Mouse (Mus musculus): ENCODE results near the gene Bicd2. TPM values are rescaled to one million over a fixed set of nuclear protein-coding genes. Genes with fewer than 3 reads are reported as not detected.
A peak's percentile ranks its signal among the peaks of the same experiment; 100 is the strongest.

Bicd2 gene
- polyA plus RNA-seq, 1 experiment from 2014 or later, result 24.0 TPM

- Histone ChIP-seq H3K4me1 (replicated peaks; ENCODE audit: control insufficient read depth, insufficient read depth, low read length) (no peaks in the 10 kb centered on the region), H3K9me3 (ENCODE audit: control insufficient read depth, low read length) (no peaks in the 10 kb centered on the region), H3K4me3 (ENCODE audit: low read depth, low read length) (no peak overlapping the region), H3K36me3 (ENCODE audit: control insufficient read depth, insufficient read depth, low read length) (peaks cover 70% of the 10 kb centered on the region), H3K27ac (ENCODE audit: low read depth) (no peak overlapping the region), H3K4me2 (ENCODE audit: low read length) (no peak overlapping the region), H3K9ac (ENCODE audit: low read length) (no peak overlapping the region), H3K27me3 (replicated peaks; ENCODE audit: control insufficient read depth, insufficient read depth, low read length) (no peaks in the 10 kb centered on the region)
- no peak for ATAC-seq (replicated peaks; ENCODE audit: low FRiP score, low TSS enrichment, low read depth)
- DNase-seq (ENCODE audit: low spot score), result no peak
- WGBS, result 78% methylated on average over 16 of the region's 16 CpGs
Observed at GRCm38 (mm10) chr13:49384751-49385463, 43.5 kb downstream of the Bicd2 start.

- no peak for DNase-seq (ENCODE audit: low spot score)
- Histone ChIP-seq H3K9me3 (ENCODE audit: control insufficient read depth, low read length) (no peaks in the 10 kb centered on the region), H3K27me3 (replicated peaks; ENCODE audit: control insufficient read depth, insufficient read depth, low read length) (no peaks in the 10 kb centered on the region), H3K9ac (ENCODE audit: low read length) (no peak overlapping the region), H3K36me3 (ENCODE audit: control insufficient read depth, insufficient read depth, low read length) (peaks cover 10% of the 10 kb centered on the region), H3K4me2 (ENCODE audit: low read length) (no peak overlapping the region), H3K4me1 (replicated peaks; ENCODE audit: control insufficient read depth, insufficient read depth, low read length) (no peaks in the 10 kb centered on the region), H3K4me3 (ENCODE audit: low read depth, low read length) (no peak overlapping the region), H3K27ac (ENCODE audit: low read depth) (no peak overlapping the region)
- no peak for ATAC-seq (replicated peaks; ENCODE audit: low FRiP score, low TSS enrichment, low read depth)
- 89% methylated on average over 2 of the region's 2 CpGs for WGBS
Observed at GRCm38 (mm10) chr13:49391374-49391773, 50.0 kb downstream of the Bicd2 start.

GRCm38 (mm10) chr13:49393579-49393978 lies 52.2 kb downstream of the Bicd2 start:
- H3K4me3 ChIP-seq (ENCODE audit: low read depth, low read length), result no peak overlapping the region
- DNase-seq (ENCODE audit: low spot score) (no peak), ATAC-seq (replicated peaks; ENCODE audit: low FRiP score, low TSS enrichment, low read depth) (peak; percentile 29; the same call in 1 of the 2 replicates)
- no peaks in the 10 kb centered on the region for H3K9me3 ChIP-seq (ENCODE audit: control insufficient read depth, low read length)
- H3K9ac ChIP-seq (ENCODE audit: low read length), result no peak overlapping the region
- no peaks in the 10 kb centered on the region for H3K27me3 ChIP-seq (replicated peaks; ENCODE audit: control insufficient read depth, insufficient read depth, low read length)
- 70% methylated on average over 1 of the region's 1 CpGs for WGBS
- H3K36me3 ChIP-seq (ENCODE audit: control insufficient read depth, insufficient read depth, low read length), result no peaks in the 10 kb centered on the region
- H3K4me1 ChIP-seq (replicated peaks; ENCODE audit: control insufficient read depth, insufficient read depth, low read length), result no peaks in the 10 kb centered on the region
- H3K27ac ChIP-seq (ENCODE audit: low read depth), result no peak overlapping the region
- no peak overlapping the region for H3K4me2 ChIP-seq (ENCODE audit: low read length)

GRCm38 (mm10) chr13:49394886-49395447 lies 53.6 kb downstream of the Bicd2 start:
- no peak for ATAC-seq (replicated peaks; ENCODE audit: low FRiP score, low TSS enrichment, low read depth)
- 93% methylated on average over 3 of the region's 3 CpGs for WGBS

GRCm38 (mm10) chr13:49396798-49397197 lies 55.4 kb downstream of the Bicd2 start:
- Histone ChIP-seq H3K9ac (ENCODE audit: low read length) (no peak overlapping the region), H3K4me1 (replicated peaks; ENCODE audit: control insufficient read depth, insufficient read depth, low read length) (no peaks in the 10 kb centered on the region), H3K27ac (ENCODE audit: low read depth) (no peak overlapping the region), H3K4me2 (ENCODE audit: low read length) (no peak overlapping the region), H3K36me3 (ENCODE audit: control insufficient read depth, insufficient read depth, low read length) (no peaks in the 10 kb centered on the region), H3K9me3 (ENCODE audit: control insufficient read depth, low read length) (no peaks in the 10 kb centered on the region), H3K27me3 (replicated peaks; ENCODE audit: control insufficient read depth, insufficient read depth, low read length) (no peaks in the 10 kb centered on the region), H3K4me3 (ENCODE audit: low read depth, low read length) (no peak overlapping the region)
- ATAC-seq (replicated peaks; ENCODE audit: low FRiP score, low TSS enrichment, low read depth) (no peak), DNase-seq (ENCODE audit: low spot score) (no peak)
- WGBS, result 71% methylated on average over 1 of the region's 1 CpGs

More at GRCm38 (mm10) chr13:49394886-49395447, 53.6 kb downstream of the Bicd2 start:
- Histone ChIP-seq H3K4me2 (ENCODE audit: low read length) (no peak overlapping the region), H3K4me1 (replicated peaks; ENCODE audit: control insufficient read depth, insufficient read depth, low read length) (no peaks in the 10 kb centered on the region), H3K27me3 (replicated peaks; ENCODE audit: control insufficient read depth, insufficient read depth, low read length) (no peaks in the 10 kb centered on the region), H3K9me3 (ENCODE audit: control insufficient read depth, low read length) (no peaks in the 10 kb centered on the region), H3K27ac (ENCODE audit: low read depth) (no peak overlapping the region), H3K36me3 (ENCODE audit: control insufficient read depth, insufficient read depth, low read length) (no peaks in the 10 kb centered on the region), H3K9ac (ENCODE audit: low read length) (no peak overlapping the region), H3K4me3 (ENCODE audit: low read depth, low read length) (no peak overlapping the region)
- no peak for DNase-seq (ENCODE audit: low spot score)

- no peaks in the 10 kb centered on the region for H3K27me3 ChIP-seq (replicated peaks; ENCODE audit: control insufficient read depth, insufficient read depth, low read length)
- H3K36me3 ChIP-seq (ENCODE audit: control insufficient read depth, insufficient read depth, low read length), result no peaks in the 10 kb centered on the region
- no peak overlapping the region for H3K4me2 ChIP-seq (ENCODE audit: low read length)
- H3K4me1 ChIP-seq (replicated peaks; ENCODE audit: control insufficient read depth, insufficient read depth, low read length), result no peaks in the 10 kb centered on the region
- H3K4me3 ChIP-seq (ENCODE audit: low read depth, low read length), result no peak overlapping the region
- WGBS, result 82% methylated on average over 8 of the region's 8 CpGs
- ATAC-seq (replicated peaks; ENCODE audit: low FRiP score, low TSS enrichment, low read depth) (no peak), DNase-seq (ENCODE audit: low spot score) (no peak)
- no peak overlapping the region for H3K27ac ChIP-seq (ENCODE audit: low read depth)
- H3K9ac ChIP-seq (ENCODE audit: low read length), result no peak overlapping the region
- no peaks in the 10 kb centered on the region for H3K9me3 ChIP-seq (ENCODE audit: control insufficient read depth, low read length)
Observed at GRCm38 (mm10) chr13:49398191-49398590, 56.8 kb downstream of the Bicd2 start.

GRCm38 (mm10) chr13:49400139-49400538 lies 58.8 kb downstream of the Bicd2 start:
- Histone ChIP-seq H3K9me3 (ENCODE audit: control insufficient read depth, low read length) (no peaks in the 10 kb centered on the region), H3K4me2 (ENCODE audit: low read length) (no peak overlapping the region), H3K9ac (ENCODE audit: low read length) (no peak overlapping the region), H3K36me3 (ENCODE audit: control insufficient read depth, insufficient read depth, low read length) (no peaks in the 10 kb centered on the region), H3K4me1 (replicated peaks; ENCODE audit: control insufficient read depth, insufficient read depth, low read length) (no peaks in the 10 kb centered on the region), H3K4me3 (ENCODE audit: low read depth, low read length) (no peak overlapping the region), H3K27me3 (replicated peaks; ENCODE audit: control insufficient read depth, insufficient read depth, low read length) (no peaks in the 10 kb centered on the region), H3K27ac (ENCODE audit: low read depth) (no peak overlapping the region)
- no peak for DNase-seq (ENCODE audit: low spot score)
- ATAC-seq (replicated peaks; ENCODE audit: low FRiP score, low TSS enrichment, low read depth), result no peak
- whole genome bisulfite sequencing, result 52% methylated on average over 6 of the region's 6 CpGs

- peak; percentile 43; the same call in 1 of the 2 replicates for ATAC-seq (replicated peaks; ENCODE audit: low FRiP score, low TSS enrichment, low read depth)
- no peaks in the 10 kb centered on the region for H3K4me1 ChIP-seq (replicated peaks; ENCODE audit: control insufficient read depth, insufficient read depth, low read length)
- no peak overlapping the region for H3K4me2 ChIP-seq (ENCODE audit: low read length)
- H3K4me3 ChIP-seq (ENCODE audit: low read depth, low read length), result no peak overlapping the region
- no peak overlapping the region for H3K27ac ChIP-seq (ENCODE audit: low read depth)
- H3K9me3 ChIP-seq (ENCODE audit: control insufficient read depth, low read length), result no peaks in the 10 kb centered on the region
- H3K27me3 ChIP-seq (replicated peaks; ENCODE audit: control insufficient read depth, insufficient read depth, low read length), result no peaks in the 10 kb centered on the region
- H3K9ac ChIP-seq (ENCODE audit: low read length), result no peak overlapping the region
- WGBS, result 80% methylated on average over 2 of the region's 2 CpGs
- H3K36me3 ChIP-seq (ENCODE audit: control insufficient read depth, insufficient read depth, low read length), result no peaks in the 10 kb centered on the region
- DNase-seq (ENCODE audit: low spot score), result no peak
Observed at GRCm38 (mm10) chr13:49402628-49403027, 61.2 kb downstream of the Bicd2 start.

- no peaks in the 10 kb centered on the region for H3K4me1 ChIP-seq (replicated peaks; ENCODE audit: control insufficient read depth, insufficient read depth, low read length)
- no peak overlapping the region for H3K9ac ChIP-seq (ENCODE audit: low read length)
- no peaks in the 10 kb centered on the region for H3K36me3 ChIP-seq (ENCODE audit: control insufficient read depth, insufficient read depth, low read length)
- H3K4me3 ChIP-seq (ENCODE audit: low read depth, low read length), result no peak overlapping the region
- H3K27me3 ChIP-seq (replicated peaks; ENCODE audit: control insufficient read depth, insufficient read depth, low read length), result no peaks in the 10 kb centered on the region
- DNase-seq (ENCODE audit: low spot score), result no peak
- no peak overlapping the region for H3K27ac ChIP-seq (ENCODE audit: low read depth)
- ATAC-seq (replicated peaks; ENCODE audit: low FRiP score, low TSS enrichment, low read depth), result no peak
- no peaks in the 10 kb centered on the region for H3K9me3 ChIP-seq (ENCODE audit: control insufficient read depth, low read length)
- no peak overlapping the region for H3K4me2 ChIP-seq (ENCODE audit: low read length)
Observed at GRCm38 (mm10) chr13:49407795-49408194, 66.4 kb downstream of the Bicd2 start.

Data from intestine, embryonic 14.5 days (tissue).